Mouse (Mus musculus) spleen, adult 2 months (tissue): ENCODE measurements around the gene Josd1. TPM values are rescaled to one million over a fixed set of nuclear protein-coding genes. Genes with fewer than 3 reads are reported as not detected.

Experiments used
- DNase-seq, 2 experiments: peaks; one replicate each; pipeline versions ENCODE4 v3.0.0 to v3.0.0-alpha.2; 2012 to 2021; ENCODE audit warnings: low spot score in 2 of 2, low read depth in 1 of 2
- H3K27ac ChIP-seq: fragments of 200-500 bp; 2 replicates; pipeline ENCODE4 v1.5.1; 2012; ENCODE audit warnings: low read length, inconsistent platforms; ENCODE audit not compliant: insufficient read depth
- H3K27me3 ChIP-seq: fragments of 200-500 bp; 2 replicates; pipeline ENCODE4 v1.6.1; 2012; ENCODE audit warnings: mild to moderate bottlenecking, moderate library complexity, low read length, inconsistent platforms; ENCODE audit not compliant: control insufficient read depth, insufficient read depth
- H3K36me3 ChIP-seq: fragments of 200-500 bp; 2 replicates; pipeline ENCODE4 v1.6.1; 2012; ENCODE audit warnings: mild to moderate bottlenecking, low read length, inconsistent platforms; ENCODE audit not compliant: control insufficient read depth, insufficient read depth
- H3K4me1 ChIP-seq: fragments of 200-500 bp; 2 replicates; pipeline ENCODE4 v1.6.1; 2011; ENCODE audit warnings: inconsistent platforms; ENCODE audit not compliant: control insufficient read depth, insufficient read depth, insufficient read length
- H3K4me3 ChIP-seq: fragments of 200-500 bp; 2 replicates; pipeline ENCODE4 v1.5.1; 2011; ENCODE audit warnings: mild to moderate bottlenecking, inconsistent platforms; ENCODE audit not compliant: insufficient read depth, insufficient read length; ENCODE audit errors: extremely low read depth
- CTCF ChIP-seq: fragments of 200-500 bp; IDR thresholded peaks from 2 replicates; pipeline ENCODE4 v1.5.1; 2011; ENCODE audit warnings: mild to moderate bottlenecking, inconsistent platforms; ENCODE audit not compliant: insufficient read depth, insufficient read length, insufficient replicate concordance; ENCODE audit errors: extremely low read depth
- POLR2A ChIP-seq: fragments of 200-500 bp; IDR thresholded peaks from 2 replicates; pipeline ENCODE4 v1.6.1; 2011; ENCODE audit warnings: low read depth, low read length, inconsistent platforms
- WGBS: fragments of 180-500 bp; shearing (Covaris S2); methylation state at CpG from one replicate; pipeline ENCODE4 v1.1.7; 2018; 5-methylcytosine and 5-hydroxymethylcytosine counted together
- polyA plus RNA-seq: library from polyadenylated mRNA; depleted of rRNA; stranded (reverse); fragments of >200 nt; gene quantifications from 2 replicates; pipeline ENCODE4 v1.2.3, GENCODE M21; 2012

Josd1 gene
- polyA plus RNA-seq, 1 experiment, result 11.5 TPM

DNA sequence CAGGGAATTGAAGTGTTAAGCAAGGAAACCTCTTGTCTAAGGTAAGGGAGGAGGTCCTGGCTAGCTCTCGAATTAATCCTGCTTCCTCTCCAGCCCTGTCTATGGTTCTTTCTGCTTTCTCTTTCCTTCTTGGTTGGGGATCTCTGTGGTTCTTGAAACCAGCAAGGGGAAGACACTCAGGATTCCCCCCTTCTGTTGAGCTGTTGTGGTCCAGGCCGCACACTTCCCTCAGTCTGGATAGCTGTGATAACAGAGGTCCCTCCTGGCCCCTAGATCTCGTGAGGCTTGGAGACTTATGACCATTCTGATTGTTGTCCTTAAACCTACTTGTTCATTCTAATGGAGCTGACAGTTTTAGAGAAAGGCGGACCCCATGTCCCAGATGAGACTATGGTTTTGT lies 6.8 kb upstream of the Josd1 start:
- WGBS, result 44% methylated on average over 4 of the region's 4 CpGs
- Histone ChIP-seq H3K27ac (peak overlapping the region; percentile 69), H3K36me3 (peaks cover 6% of the 10 kb centered on the region), H3K27me3 (no peaks in the 10 kb centered on the region), H3K4me3 (no peak overlapping the region), H3K4me1 (peaks cover 11% of the 10 kb centered on the region; the same call in 1 of the 2 replicates)
- TF ChIP-seq POLR2A, result no peak
- no peak for TF ChIP-seq CTCF
- no peak for DNase-seq

DNA sequence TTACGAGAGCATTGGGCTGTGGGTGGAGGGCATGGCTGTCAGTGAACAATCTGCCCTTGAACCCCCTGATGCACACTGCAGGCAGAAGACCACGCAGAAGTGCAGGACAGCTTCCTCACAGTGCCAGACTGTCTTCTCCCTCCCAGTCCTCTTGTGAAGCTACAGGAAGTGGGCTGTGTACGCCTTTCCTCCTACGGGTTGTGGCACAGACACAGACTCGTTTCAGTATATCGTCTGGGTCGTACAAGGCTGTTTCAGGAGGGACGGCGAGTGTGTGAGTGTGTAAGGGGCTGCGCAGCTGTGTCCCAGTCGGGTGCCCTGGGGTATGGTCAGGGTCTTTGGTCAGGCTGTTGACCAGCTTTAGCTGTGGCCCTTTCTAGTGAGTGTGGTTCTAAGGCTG lies 6.0 kb upstream of the Josd1 start:
- Histone ChIP-seq H3K4me1 (peaks cover 11% of the 10 kb centered on the region; the same call in 1 of the 2 replicates), H3K27ac (peak overlapping the region; percentile 69), H3K27me3 (no peaks in the 10 kb centered on the region), H3K4me3 (peak overlapping the region; percentile 51), H3K36me3 (peaks cover 6% of the 10 kb centered on the region)
- TF ChIP-seq POLR2A (no peak), CTCF (no peak)
- DNase-seq, result peak in 1 of 2 experiments; percentile 38
- WGBS, result 3% methylated on average over 11 of the region's 11 CpGs

DNA sequence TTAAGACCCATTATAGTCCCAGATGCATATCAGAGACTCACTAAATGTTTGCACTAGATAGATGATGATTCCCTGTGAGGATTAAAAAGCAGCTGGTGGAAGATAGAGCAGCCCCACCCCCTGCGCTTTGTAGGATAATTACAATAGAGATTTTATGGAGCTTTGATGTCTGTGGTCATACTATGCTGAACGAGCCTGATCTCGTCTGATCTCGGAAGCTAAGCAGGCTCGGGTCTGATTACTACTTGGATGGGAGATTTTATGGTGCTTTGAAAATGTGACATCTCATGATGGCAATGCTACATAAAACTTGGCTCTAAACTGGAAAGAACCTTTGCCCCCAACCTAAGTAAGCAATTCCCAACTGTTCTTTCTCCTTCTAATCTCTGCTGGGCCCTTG lies 4.6 kb upstream of the Josd1 start:
- Histone ChIP-seq H3K4me3 (no peak overlapping the region), H3K4me1 (peaks cover 14% of the 10 kb centered on the region; the same call in 1 of the 2 replicates), H3K27me3 (no peaks in the 10 kb centered on the region), H3K27ac (no peak overlapping the region), H3K36me3 (peaks cover 6% of the 10 kb centered on the region)
- TF ChIP-seq CTCF (no peak), POLR2A (no peak)
- no peak for DNase-seq
- WGBS, result 88% methylated on average over 5 of the region's 5 CpGs

DNA sequence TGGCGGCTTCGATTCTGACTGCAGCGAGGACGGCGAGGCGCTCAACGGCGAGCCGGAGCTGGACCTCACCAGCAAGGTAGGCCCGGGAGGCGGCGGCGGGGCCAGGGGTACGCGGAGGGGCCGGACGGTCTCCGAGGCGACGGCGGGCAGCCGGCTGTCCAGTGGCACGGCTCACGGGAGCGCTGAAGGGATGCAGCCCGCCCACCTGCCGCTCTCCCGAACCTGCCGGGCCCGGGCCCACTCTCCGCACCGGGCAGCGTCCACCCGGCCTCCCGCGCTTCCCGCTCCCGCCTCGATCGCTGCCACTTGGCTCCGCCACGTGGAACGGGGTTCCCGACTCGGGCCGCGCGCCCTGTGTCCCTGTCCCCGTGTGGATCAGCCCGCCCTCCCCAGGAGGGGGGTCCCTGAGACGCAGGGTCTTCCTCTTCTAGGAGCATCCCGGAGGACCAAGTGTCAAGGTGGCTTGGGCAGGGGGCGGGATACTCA lies 3.3 kb upstream of the Josd1 start:
- peak in 1 of 2 experiments; percentile 41 for DNase-seq
- peak overlapping the region; percentile 83 for H3K4me3 ChIP-seq
- peak overlapping the region; percentile 79 for H3K27ac ChIP-seq
- no peak for TF ChIP-seq CTCF
- TF ChIP-seq POLR2A, result no peak
- H3K4me1 ChIP-seq, result peaks cover 21% of the 10 kb centered on the region; the same call in 1 of the 2 replicates
- WGBS, result under 1% methylated on average over 40 of the region's 53 CpGs
- no peaks in the 10 kb centered on the region for H3K27me3 ChIP-seq
- peaks cover 1% of the 10 kb centered on the region; the same call in 1 of the 2 replicates for H3K36me3 ChIP-seq

DNA sequence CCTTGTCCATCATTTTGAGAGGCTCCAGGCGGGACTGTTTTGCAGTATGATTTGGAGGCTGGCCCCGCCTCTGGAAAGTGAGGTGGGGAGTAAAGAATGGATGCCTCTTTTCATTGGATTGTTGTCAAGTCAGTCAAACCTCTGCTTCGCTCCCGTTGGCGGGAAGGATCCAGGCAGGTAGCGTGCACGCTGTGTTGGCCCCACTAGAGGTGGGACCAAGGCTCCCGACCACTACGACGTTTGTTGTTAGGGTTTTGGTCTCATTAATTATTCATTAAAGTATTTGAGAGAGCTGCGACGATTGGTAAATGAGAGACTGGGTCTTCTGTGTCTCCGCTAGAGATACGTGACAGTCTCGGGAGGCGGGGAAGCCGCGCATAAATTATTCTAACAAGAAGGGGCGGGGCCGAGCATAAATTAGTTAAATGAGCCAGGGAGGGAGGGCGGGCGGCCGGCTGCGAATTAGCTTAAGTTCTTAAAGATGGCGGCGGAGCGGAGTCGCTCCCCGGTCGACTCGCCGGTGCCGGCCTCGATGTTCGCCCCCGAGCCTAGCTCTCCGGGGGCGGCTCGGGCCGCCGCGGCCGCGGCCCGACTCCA lies 2.8 kb upstream of the Josd1 start, which contains the start of gene Gtpbp1:
TSS of gene Gtpbp1 (plus strand) at position 420 of the 597 bp plus-strand sequence.
- peak within 1 kb of the TSS; percentile 83 for H3K4me3 ChIP-seq
- peak; percentile 91 to 99 for DNase-seq
- peak within 1 kb of the TSS; percentile 79 for H3K27ac ChIP-seq
- no peak for TF ChIP-seq CTCF
- TF ChIP-seq POLR2A, result peak; percentile 66
- no peaks in the 10 kb centered on the region for H3K27me3 ChIP-seq
- H3K4me1 ChIP-seq, result peaks cover 26% of the 10 kb centered on the region; the same call in 1 of the 2 replicates
- peaks cover 1% of the 10 kb centered on the region; the same call in 1 of the 2 replicates for H3K36me3 ChIP-seq
- under 1% methylated on average over 43 of the region's 45 CpGs for WGBS

DNA sequence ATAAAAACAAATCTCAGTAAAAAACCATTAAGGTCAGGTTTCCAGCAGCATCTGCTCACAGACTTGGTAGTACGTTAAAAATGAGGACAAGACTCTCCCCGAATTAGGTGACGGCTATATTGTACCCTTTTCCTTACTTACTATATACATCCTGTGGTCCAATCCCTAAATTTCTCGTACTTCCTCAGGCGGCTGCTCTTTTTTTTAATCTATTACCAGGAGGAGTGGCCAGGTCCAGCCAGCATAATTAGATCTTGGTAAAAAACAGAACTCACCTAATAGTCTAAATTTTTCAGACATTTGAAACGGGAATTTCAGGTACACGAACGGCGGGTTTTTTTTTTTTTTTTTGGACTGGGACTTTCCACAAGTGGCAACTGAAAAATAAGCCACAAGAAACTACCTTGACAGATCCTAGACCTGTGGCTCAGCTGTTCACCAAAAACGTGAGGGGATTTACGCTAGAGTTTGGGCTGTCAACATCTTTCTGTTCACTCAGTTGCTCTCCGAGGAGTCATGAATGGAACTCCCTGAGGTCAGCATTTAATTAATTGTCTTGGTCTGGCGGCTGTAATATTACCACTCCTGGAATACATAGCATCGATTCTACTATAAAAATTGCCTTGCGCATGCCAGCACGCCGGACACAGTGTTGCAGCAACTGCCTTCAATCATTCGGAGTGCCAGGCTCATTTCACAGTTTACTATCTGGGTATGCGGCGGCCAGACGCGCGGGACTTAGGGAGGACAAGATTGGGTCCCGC lies 2.1 kb upstream of the Josd1 start:
- Histone ChIP-seq H3K27me3 (no peaks in the 10 kb centered on the region), H3K27ac (peak overlapping the region; percentile 68), H3K4me1 (peaks cover 30% of the 10 kb centered on the region; the same call in 1 of the 2 replicates), H3K4me3 (peak overlapping the region; percentile 52; the same call in 1 of the 2 replicates), H3K36me3 (no peaks in the 10 kb centered on the region)
- TF ChIP-seq POLR2A (no peak; the same call in 1 of the 2 replicates), CTCF (no peak)
- WGBS, result 11% methylated on average over 24 of the region's 24 CpGs
- no peak for DNase-seq
